Mouse (Mus musculus) spleen, adult 2 months (tissue): Measurements from ENCODE around the gene Rpap2. TPM values are rescaled to one million over a fixed set of nuclear protein-coding genes. Genes with fewer than 3 reads are reported as not detected.

Experiments used
- DNase-seq, 2 experiments: peaks; one replicate each; pipeline versions ENCODE4 v3.0.0 to v3.0.0-alpha.2; 2012 to 2021; ENCODE audit warnings: low spot score in 2 of 2, low read depth in 1 of 2
- H3K27ac ChIP-seq: fragments of 200-500 bp; 2 replicates; pipeline ENCODE4 v1.5.1; 2012; ENCODE audit warnings: low read length, inconsistent platforms; ENCODE audit not compliant: insufficient read depth
- H3K27me3 ChIP-seq: fragments of 200-500 bp; 2 replicates; pipeline ENCODE4 v1.6.1; 2012; ENCODE audit warnings: mild to moderate bottlenecking, moderate library complexity, low read length, inconsistent platforms; ENCODE audit not compliant: control insufficient read depth, insufficient read depth
- H3K36me3 ChIP-seq: fragments of 200-500 bp; 2 replicates; pipeline ENCODE4 v1.6.1; 2012; ENCODE audit warnings: mild to moderate bottlenecking, low read length, inconsistent platforms; ENCODE audit not compliant: control insufficient read depth, insufficient read depth
- H3K4me1 ChIP-seq: fragments of 200-500 bp; 2 replicates; pipeline ENCODE4 v1.6.1; 2011; ENCODE audit warnings: inconsistent platforms; ENCODE audit not compliant: control insufficient read depth, insufficient read depth, insufficient read length
- H3K4me3 ChIP-seq: fragments of 200-500 bp; 2 replicates; pipeline ENCODE4 v1.5.1; 2011; ENCODE audit warnings: mild to moderate bottlenecking, inconsistent platforms; ENCODE audit not compliant: insufficient read depth, insufficient read length; ENCODE audit errors: extremely low read depth
- CTCF ChIP-seq: fragments of 200-500 bp; IDR thresholded peaks from 2 replicates; pipeline ENCODE4 v1.5.1; 2011; ENCODE audit warnings: mild to moderate bottlenecking, inconsistent platforms; ENCODE audit not compliant: insufficient read depth, insufficient read length, insufficient replicate concordance; ENCODE audit errors: extremely low read depth
- POLR2A ChIP-seq: fragments of 200-500 bp; IDR thresholded peaks from 2 replicates; pipeline ENCODE4 v1.6.1; 2011; ENCODE audit warnings: low read depth, low read length, inconsistent platforms
- WGBS: fragments of 180-500 bp; shearing (Covaris S2); methylation state at CpG from one replicate; pipeline ENCODE4 v1.1.7; 2018; 5-methylcytosine and 5-hydroxymethylcytosine counted together
- polyA plus RNA-seq: library from polyadenylated mRNA; depleted of rRNA; stranded (reverse); fragments of >200 nt; gene quantifications from 2 replicates; pipeline ENCODE4 v1.2.3, GENCODE M21; 2012

The Rpap2 gene
- polyA plus RNA-seq, 1 experiment, result 2.8 TPM

- WGBS, result 79% methylated on average over 4 of the region's 4 CpGs
- Histone ChIP-seq H3K4me3 (no peak overlapping the region), H3K36me3 (peaks cover under 1% of the 10 kb centered on the region; the same call in 1 of the 2 replicates)
These were observed 50.4 kb downstream of the Rpap2 start for GRCm38 (mm10) chr5:107647580-107647979.

GRCm38 (mm10) chr5:107648552-107649125 lies 51.5 kb downstream of the Rpap2 start:
- Histone ChIP-seq H3K4me1 (peaks cover 7% of the 10 kb centered on the region; the same call in 1 of the 2 replicates), H3K27ac (no peak overlapping the region), H3K36me3 (no peaks in the 10 kb centered on the region; the same call in 1 of the 2 replicates), H3K27me3 (no peaks in the 10 kb centered on the region), H3K4me3 (no peak overlapping the region)
- DNase-seq, result peak in 1 of 2 experiments; percentile 9
- 52% methylated on average over 5 of the region's 5 CpGs for WGBS
- TF ChIP-seq CTCF, result no peak
- no peak for TF ChIP-seq POLR2A

More at GRCm38 (mm10) chr5:107647580-107647979, 50.4 kb downstream of the Rpap2 start:
- Histone ChIP-seq H3K4me1 (peaks cover 7% of the 10 kb centered on the region; the same call in 1 of the 2 replicates), H3K27me3 (no peaks in the 10 kb centered on the region), H3K27ac (no peak overlapping the region)
- no peak for TF ChIP-seq CTCF
- no peak for TF ChIP-seq POLR2A
- no peak for DNase-seq

DNA sequence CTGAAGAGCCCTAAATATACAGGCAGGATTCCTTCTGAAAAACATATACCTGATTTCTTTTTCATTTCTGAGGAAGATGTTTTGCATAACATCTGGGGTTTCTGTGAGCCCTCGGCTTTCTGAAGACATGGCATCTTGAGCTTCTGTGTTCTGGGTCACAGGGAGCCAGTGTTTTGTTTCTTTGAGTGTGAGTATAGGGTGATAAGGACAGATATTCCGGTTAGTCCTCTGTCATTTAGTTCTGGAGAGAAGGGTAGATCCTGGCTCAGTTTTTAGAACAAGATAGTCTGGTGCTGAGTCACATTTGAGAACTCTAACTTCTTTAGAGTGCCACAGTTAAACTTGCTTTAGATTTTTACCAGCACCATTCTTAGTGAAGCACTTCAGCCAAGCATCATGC lies 52.5 kb downstream of the Rpap2 start:
- TF ChIP-seq POLR2A (no peak), CTCF (no peak)
- Histone ChIP-seq H3K4me3 (no peak overlapping the region), H3K4me1 (peaks cover 7% of the 10 kb centered on the region; the same call in 1 of the 2 replicates), H3K27me3 (no peaks in the 10 kb centered on the region), H3K27ac (no peak overlapping the region), H3K36me3 (no peaks in the 10 kb centered on the region; the same call in 1 of the 2 replicates)
- 71% methylated on average over 2 of the region's 2 CpGs for WGBS
- DNase-seq, result no peak

DNA sequence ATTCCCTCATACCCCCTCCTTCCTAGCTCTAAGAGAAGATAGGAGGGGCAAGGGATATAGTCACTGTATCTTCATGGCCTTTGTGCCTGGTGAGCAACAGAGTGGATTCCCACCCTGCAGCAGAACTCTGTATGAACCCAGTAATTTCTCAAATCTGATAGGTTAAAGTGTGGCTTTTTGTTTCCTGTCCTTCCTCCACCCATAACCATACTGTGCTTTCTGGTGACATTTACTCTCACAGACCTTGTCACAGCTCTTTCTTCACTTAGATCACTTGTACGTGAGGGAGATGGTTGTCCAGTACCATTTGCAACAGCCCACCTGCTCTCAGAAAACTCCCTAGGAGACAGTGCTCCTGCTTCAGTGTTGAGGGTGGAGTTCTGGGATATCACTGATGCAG lies 53.3 kb downstream of the Rpap2 start:
- H3K4me3 ChIP-seq, result no peak overlapping the region
- H3K27me3 ChIP-seq, result no peaks in the 10 kb centered on the region
- no peak for DNase-seq
- TF ChIP-seq CTCF (no peak), POLR2A (no peak)
- peak overlapping the region; percentile 39 for H3K27ac ChIP-seq
- H3K36me3 ChIP-seq, result no peaks in the 10 kb centered on the region; the same call in 1 of the 2 replicates
- WGBS, result 62% methylated on average over 1 of the region's 1 CpGs
- H3K4me1 ChIP-seq, result peaks cover 7% of the 10 kb centered on the region; the same call in 1 of the 2 replicates

GRCm38 (mm10) chr5:107652055-107652660 lies 55.0 kb downstream of the Rpap2 start:
- H3K36me3 ChIP-seq, result peaks cover 1% of the 10 kb centered on the region
- DNase-seq, result no peak
- WGBS, result 64% methylated on average over 4 of the region's 4 CpGs
- no peak for TF ChIP-seq CTCF
- no peak for TF ChIP-seq POLR2A
- H3K27me3 ChIP-seq, result no peaks in the 10 kb centered on the region
- no peak overlapping the region for H3K4me3 ChIP-seq
- no peak overlapping the region for H3K27ac ChIP-seq
- H3K4me1 ChIP-seq, result peaks cover 7% of the 10 kb centered on the region; the same call in 1 of the 2 replicates

DNA sequence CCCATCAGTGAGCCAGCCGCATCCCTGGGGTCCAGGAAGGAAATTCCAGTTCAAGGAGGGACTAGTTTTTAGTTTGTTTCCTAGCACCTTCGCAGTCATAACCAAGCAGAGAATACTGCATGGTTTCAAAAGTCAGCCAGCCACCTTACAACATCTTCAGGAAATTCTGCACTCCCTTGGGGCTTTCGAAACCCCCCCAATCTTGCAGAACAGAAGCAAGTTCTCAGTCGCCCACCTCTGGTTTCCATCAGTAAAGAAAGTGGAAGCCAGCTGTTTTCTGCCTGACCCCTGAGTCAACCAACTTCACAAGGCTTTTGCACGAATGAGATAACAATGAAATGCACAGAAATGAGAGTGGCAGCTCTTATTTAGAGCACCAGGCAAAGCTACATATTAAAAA lies 81.2 kb downstream of the Rpap2 start:
- no peak for DNase-seq
- H3K4me1 ChIP-seq, result peaks cover 5% of the 10 kb centered on the region
- no peak overlapping the region for H3K4me3 ChIP-seq
- TF ChIP-seq CTCF (no peak), POLR2A (no peak)
- H3K27me3 ChIP-seq, result no peaks in the 10 kb centered on the region
- no peaks in the 10 kb centered on the region for H3K36me3 ChIP-seq
- WGBS, result 55% methylated on average over 5 of the region's 5 CpGs
- no peak overlapping the region for H3K27ac ChIP-seq

- WGBS, result 58% methylated on average over 5 of the region's 5 CpGs
- Histone ChIP-seq H3K4me3 (no peak overlapping the region), H3K27me3 (no peaks in the 10 kb centered on the region), H3K36me3 (no peaks in the 10 kb centered on the region), H3K27ac (no peak overlapping the region), H3K4me1 (peaks cover 5% of the 10 kb centered on the region)
- no peak for DNase-seq
- TF ChIP-seq CTCF (no peak), POLR2A (no peak)
These were observed 84.1 kb downstream of the Rpap2 start for GRCm38 (mm10) chr5:107681300-107681699.
